Mouse (Mus musculus): ENCODE measurements around the gene Coil.
A peak's percentile ranks its signal among the peaks of the same experiment; 100 is the strongest.
"Not testable (repeated sequence)": the region's sequence is repeated elsewhere in the genome, so short reads cannot be mapped to it uniquely, and the experiment has no call there.

The Coil gene

DNA sequence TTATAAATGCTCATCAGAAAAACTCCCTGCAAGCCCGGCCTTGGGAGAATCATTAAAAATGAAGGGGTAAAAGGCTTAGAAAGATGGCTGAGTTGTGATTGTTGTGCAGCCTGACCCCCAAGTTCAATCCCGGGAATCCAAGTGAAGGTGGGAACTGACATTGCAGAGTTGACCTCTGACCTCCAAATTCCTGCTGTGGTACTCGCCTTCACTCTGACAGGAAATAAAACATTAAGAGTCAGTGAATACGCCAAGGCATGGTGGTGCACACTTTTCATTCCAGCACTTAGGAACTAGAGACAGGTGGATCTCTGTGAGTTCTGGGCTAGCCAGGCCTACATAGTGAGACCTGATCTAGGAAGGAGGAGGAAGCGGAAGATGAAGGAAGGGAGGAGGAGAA lies 35.4 kb downstream of the Coil start:
- DNase-seq (ENCODE audit: low spot score) = no peak

DNA sequence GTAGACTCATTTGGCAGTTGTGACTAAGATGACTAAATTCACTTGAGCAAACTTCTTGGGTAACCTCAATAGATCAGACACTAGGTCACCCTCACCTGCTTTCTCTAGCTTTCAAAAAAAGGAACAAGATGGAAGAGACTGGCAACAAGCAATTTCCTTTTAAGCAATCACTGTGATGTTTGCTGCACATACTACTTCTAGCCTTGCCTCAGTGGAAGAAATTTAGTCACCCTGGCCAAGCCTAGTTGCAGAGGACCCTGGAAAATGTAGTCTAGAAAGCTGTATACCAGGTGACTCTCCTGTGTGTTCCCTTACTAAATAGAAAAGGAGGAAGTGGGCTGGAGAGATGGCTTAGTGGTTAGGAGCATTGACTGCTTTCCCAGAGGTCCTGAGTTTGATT lies 36.4 kb downstream of the Coil start:
- DNase-seq (ENCODE audit: low spot score) = no peak

DNA sequence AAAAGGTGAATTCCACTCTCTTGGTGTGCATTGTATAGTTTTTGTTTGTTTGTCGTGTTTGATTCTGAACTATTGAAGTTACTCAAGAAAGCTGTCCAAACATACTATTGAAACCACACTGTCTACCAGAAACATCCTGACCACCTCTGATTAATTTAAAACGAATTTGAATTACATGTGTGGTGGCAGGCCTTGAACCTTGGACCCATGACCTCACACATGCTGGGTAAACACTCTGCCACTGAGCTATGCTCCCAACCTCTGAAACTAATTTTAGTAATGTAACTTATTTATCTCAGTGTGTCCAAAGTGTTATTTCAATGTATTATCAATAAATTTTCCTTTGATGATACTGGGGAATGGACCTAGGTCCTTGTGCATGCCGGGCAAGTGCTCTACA lies 37.5 kb downstream of the Coil start:
- DNase-seq (ENCODE audit: low spot score) = no peak

DNA sequence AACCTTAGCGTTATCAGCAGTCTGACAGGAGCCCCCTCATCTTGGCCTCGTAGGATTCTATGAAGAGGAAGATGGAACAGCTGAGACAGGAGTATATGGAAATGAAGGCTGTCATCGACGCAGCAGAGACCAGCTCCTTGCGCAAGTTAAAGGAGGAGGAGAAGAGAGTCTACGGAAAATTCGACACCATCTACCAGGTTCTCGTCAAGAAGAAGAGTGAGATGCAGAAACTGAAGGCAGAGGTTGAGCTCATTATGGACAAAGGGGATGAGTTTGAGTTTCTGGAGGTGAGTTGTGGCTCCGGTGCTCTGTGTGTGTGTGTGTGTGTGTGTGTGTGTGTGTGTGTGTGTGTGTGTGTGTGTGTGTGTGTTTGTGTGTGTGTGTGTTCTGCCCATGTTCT lies 39.0 kb downstream of the Coil start:
- DNase-seq (ENCODE audit: low spot score) = no peak

DNA sequence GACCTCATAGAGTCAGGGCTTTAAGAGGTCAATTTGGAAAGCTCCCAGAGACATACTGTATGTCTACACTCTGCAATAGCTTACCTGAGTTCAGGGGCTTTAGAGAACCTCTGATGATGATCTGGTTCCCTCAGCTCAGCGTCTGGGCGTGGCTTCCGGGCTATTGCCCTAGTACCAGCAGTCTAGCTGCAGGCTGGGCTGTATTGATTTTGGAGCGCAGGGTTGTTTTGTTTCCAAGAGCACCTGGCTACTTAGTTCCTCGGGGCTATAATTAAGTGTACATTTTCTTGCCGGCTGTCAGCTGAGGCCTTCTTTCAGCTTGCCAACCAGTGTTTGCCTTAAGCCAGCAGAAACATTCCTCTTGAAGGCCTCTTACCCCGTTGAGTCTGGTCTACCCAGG lies 39.4 kb downstream of the Coil start:
- no peak for DNase-seq (ENCODE audit: low spot score)

DNA sequence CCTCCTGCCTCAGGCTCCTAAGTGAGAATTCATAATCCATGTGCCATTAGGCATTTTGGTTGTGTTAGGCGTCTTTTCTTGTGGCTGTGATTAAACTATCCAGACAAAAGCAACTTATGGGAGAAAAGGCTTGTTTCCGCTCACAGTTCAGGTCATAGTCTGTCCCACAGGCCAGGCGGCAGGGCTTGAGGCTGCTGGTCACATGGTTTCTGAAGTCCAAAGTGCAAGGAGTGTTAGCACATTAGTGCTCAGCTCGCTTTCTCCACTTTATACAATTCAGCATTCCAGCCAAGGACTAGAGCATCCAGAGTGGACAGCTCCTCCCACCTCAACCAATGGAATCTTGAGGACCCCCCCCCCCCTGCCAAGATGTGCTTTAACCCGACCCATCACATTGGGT lies 42.2 kb downstream of the Coil start:
- no peak for DNase-seq (ENCODE audit: low spot score)

DNA sequence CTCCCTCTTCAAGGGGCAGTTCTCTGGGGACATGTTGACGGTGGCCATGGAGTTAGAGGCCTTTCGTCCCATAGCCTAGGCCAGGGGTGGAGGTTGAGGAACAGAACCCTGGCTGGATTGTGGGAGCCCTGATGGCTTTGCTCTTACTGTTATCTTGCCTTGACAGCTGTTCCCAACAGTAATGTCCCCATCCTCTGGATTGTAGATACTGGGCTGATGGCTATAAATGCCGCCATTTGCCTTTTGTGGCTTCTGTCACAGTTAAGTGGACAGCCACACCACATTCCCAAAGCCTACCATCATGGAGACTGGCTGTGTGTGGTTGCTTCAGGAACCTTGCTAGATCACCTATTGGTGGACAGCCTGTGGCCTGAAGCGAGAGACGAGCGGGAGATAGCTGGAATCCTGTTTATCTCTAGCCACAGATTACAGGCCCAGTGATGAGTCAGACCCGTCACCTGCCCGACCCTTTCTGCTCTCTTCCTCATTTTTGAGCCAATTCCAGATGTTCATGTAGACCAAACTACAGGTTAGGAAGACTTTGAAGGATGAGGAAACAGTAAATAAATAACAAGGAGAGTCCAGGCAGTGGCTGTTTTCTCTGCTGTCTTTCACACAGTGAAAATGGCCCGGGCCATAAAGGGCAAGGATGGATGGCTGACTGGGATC lies 47.6 kb downstream of the Coil start:
- no peak for DNase-seq (ENCODE audit: low spot score)

DNA sequence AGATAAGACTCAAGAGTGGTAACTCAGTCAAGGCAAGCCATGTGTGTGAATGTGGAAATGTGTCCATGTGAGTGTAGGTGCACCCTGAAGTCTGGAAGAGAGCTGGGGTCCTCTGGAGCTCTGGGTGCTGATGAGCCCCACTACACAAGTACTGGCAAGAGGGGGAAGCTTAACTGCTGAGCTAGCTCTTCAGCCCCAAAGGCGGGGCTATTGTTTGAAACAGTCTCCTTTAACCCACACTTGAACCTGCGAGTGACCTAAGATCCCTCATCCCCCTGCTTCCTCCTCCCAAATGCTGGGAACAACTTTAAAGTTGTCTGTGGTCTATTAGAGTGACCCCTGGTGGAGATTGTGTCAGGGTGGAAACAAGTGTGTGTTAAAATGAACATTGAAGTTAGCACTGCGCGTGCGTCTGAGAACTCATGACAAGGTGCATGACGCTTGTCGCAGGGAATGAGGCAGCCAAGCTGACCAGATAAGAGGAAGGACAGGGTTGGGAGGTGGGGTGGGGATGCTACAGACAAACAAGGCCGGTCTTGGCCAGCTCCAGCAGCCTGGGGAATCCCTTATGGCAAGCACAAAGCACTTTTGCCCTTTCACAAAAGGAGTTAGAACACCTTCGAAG lies 50.7 kb downstream of the Coil start:
- no peak for DNase-seq (ENCODE audit: low spot score)

DNA sequence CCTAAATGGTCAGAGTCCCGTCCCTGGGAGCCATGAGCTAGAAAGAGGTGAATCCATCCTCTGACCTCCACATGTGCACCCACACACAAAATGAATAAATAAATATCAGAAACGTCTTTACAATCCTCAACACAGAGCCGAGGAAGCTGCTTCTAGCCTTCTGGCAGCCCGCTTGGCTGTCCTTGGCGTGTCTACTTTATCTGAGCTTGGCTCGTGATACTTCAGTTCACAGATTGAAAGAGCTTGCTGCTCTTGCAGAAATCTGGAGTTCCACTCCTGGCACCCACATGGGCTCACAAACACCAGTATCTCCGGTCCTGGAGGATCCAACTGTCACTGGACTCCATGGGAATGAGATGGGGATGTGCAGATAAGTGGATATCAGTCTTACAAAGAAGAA lies 51.6 kb downstream of the Coil start:
- no peak for DNase-seq (ENCODE audit: low spot score)

DNA sequence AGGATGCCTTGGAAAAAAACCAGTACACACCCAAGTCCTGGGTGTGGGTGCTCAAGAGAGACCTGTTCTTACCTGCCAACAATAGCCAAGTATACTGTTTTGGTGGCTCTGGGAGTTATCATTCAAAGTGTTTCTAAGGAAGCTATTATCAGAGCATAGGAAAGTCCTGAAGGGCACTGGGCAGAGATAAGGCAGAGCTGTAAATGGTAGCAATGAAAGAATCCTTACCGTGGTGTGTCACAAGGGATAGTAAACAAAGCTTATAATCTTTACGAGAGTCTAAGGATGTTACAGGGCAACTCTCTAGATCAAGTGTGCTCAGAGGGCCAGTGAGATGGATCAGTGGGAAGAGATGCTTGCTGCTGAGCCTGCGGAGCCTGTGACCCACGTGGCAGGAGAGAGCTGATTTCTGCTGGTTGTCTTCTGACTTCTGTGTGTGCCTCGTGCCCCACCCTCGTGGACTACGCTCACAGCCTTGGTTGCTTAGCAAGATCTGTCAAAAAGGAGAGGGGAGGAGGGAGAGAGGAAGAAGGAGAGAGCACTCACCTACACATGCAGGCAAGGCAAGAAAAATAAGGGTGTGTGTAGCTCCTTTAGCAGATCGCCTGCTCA lies 52.2 kb downstream of the Coil start:
- DNase-seq (ENCODE audit: low spot score) = no peak

DNA sequence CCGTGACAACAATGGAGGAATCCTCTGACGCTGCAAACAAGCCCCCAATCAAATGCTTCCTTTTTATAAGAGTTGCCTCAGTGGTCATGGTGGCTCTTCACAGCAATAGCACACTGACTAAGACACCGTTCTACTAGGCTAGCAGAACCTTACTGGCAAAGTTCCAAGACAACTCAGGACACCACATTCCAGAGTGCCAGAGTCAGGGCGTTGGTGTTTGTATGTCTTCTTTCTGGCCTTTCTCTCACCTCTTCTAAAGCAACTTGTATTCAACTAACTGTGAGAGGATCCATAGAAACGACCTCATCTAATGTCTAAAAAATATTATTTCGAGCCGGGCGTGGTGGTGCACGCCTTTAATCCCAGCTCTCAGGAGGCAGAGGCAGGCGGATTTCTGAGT lies 53.4 kb downstream of the Coil start:
- no peak for DNase-seq (ENCODE audit: low spot score)

DNA sequence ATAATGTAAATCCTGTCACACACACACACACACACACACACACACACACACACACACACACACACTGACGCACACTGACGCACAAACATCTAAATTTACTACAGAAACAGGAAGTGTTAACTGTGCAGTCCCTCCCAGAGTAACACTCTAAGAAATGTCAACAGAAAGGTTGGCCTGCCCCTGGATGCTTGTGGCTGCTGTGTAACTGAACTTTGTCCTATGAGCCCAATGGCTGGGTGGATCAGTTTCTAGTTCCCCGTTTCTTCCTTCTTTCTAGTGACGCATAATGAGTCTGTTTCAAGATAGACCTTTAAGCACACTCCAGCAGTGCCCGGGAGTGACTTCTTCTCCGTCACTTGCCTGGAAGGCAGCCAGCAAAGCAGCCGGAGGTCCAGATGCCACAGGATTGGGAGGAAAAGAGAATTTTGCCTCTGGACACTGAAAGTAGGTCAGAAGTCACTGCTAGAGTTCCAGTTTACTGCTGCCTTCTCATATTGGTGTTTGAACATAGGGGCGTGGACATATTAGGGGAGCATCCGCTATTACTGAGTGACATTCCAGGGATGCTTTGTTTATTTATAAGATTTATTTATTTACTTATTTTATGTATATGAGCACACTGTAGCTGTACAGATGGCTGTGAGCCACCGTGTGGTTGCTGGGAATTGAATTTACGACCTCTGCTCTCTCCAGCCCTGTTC lies 54.3 kb downstream of the Coil start:
- peak; percentile 74 for DNase-seq (ENCODE audit: low spot score)

DNA sequence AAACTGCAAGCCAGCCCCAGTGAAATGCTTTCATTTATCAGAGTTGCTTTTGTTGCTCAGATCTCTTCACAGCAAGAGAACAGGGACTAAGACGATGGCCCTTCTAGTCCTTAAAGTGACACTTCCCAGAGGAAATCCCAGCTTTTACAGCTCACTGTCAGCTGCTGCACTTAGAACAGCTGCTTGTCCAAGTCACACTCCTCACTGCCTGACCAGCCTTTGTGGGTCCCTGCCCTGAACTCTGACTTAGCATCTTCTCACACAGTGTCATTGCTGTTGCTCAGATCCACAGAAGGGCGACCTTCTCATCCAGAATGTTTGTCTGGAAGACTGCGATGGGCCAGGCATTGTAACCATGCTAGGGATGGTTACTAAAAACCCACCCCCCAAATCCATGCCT lies 55.6 kb downstream of the Coil start:
- no peak for DNase-seq (ENCODE audit: low spot score)

DNA sequence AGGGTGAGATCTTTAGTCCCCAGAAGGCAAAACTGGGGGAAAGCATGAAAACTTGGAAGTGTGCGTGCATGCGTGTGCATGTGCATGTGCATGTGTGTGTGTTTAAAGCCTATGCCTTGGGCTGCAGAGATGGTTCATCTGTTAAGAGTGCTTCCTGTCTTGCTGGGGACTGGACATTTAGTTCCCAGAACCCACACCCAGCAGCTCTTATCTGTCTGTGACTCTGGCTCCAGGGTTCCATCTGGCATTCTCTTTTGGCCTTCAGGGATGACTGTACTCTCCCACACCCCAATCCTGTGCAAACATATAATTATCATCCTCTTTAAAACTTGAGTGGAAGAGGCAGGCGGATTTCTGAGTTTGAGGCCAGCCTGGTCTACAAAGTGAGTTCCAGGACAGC lies 56.1 kb downstream of the Coil start:
- DNase-seq (ENCODE audit: low spot score) = no peak

DNA sequence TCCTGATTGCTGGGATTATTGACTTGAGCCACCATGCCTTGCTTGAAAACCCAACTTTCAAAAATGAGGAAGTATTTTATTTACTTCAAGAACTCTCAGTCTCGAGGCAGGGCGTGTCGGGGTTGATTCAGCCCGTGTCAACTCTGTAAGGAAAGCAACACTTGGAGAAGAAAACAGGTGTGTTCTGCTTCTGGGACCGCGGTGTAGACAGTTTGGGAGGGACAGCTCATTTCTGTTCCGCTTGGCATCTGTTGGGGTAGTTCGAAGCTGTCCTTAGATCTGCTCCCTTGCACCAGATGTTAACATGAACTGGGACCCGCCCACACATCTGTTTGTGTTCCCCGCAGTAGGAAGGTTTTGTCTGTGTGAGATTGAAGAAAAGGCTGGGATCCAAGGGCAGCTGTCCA lies 57.9 kb downstream of the Coil start:
- DNase-seq (ENCODE audit: low spot score) = no peak

DNA sequence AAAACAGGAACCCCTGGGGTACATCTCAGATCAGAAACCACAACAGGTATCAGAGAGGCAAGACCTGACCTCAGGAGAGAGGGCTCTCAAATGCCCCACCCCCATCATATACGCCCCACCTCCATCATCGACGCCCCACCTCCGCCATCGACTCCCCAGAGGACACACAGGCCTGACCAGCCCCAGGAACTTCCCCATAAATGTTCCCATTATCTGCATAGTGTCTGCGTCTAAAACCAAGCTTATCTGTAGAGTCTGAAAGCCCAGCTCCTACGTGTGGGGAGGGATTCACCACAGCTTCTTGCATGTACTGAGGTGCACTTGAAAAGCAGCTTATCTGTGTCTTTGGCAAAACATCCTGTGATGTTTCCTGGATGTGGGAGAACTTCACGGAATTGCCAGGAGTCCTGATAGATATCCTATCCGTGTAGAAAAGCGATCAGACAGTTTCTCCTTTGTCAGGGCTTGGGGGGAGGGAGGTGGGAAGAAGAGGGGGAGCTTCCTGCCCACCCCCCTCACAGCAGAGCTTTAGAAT lies 58.9 kb downstream of the Coil start:
- DNase-seq (ENCODE audit: low spot score) = no peak

DNA sequence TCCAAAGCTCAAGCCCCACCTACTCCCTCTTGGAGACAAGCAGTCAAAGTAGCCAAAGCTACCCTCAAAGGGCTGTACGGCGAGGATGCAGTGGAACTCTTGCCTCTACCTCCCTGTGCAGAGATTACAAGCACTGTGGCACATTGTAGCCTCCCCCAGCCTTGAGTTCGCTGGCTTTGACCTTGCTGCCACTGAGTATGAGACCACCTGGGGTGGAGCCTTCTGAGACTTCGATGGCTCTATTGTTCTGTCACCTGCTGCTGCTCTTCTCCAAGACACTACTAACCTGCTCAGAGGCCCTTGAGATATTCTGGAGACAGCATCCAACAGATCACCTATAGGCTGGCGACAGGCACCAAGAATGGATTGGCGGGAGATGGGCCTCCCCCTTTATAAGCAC lies 60.5 kb downstream of the Coil start:
- no peak for DNase-seq (ENCODE audit: low spot score)

DNA sequence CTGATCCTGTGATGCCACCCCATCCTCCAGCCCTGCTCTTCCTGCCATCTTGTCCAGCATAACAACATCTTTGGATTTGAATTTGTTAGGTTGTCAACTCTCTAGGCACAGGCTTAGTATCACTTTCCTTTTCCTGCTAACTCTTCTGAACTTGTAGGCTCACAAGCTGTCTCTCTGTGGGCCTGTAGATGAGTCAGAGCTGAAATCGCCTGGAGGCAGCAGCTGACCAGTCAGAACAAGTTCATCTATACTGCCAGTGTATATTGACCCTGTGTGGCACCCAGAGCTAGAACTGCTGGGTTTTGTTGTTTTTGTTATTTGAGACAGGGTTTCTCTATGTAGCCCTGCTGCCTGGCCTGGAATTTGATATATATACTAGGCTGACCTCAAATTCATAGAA lies 61.1 kb downstream of the Coil start:
- no peak for DNase-seq (ENCODE audit: low spot score)

DNA sequence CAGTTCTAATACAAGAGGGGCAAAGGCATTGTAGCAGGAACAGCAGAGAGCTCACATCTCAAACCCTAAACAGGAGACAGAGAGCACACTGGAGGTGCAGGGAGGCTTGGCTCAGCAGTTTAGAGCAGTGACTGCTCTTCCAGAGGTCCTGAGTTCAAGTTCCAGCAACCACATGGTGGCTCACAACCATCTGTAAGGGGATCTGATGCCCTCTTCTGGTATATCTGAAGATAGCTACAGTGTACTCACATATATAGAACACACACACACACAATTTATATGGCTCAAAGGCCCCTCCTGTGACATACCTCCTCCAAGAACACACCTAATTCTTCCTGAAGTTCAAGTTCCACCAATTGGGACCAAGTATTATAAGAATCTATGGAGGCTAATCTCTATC lies 64.5 kb downstream of the Coil start:
- no peak for DNase-seq (ENCODE audit: low spot score)

DNA sequence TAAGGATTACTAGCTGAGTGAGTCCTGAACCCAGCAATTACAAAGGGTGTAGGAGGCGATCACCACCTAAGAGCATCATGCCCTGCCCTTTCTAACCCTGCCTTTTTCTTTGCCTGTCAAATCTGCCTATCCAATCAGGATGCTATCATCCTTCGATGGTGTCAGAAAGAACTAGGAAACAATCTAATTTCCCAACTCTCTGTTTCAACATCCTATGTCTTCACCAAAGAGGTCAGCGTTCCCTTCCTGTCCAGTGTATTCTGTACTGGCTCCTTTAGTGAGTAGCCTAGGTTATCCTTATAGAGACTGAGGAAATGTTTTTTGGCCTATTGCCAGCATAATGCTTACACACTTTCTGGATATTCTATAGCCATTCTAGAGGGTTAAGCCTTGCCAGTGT lies 65.5 kb downstream of the Coil start:
- DNase-seq (ENCODE audit: low spot score) = no peak

DNA sequence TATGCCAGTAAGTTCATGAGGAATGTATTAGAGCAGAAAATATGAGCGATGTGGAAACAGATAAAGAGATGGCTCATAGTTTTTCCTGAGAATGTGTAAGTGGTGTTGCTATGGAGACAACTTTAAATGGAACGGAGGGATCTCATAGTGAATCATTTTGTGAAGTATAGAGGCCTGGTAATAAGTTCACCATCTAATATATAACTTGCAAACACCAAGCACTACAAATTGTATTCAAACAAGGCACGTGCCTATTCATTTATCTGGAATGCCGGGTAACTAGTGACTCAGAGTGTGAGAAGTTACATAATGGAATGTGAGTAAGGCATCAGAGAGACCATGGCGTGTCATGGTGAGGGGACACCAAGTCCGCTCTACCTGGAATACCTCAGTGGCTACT lies 68.4 kb downstream of the Coil start:
- DNase-seq (ENCODE audit: low spot score) = no peak

DNA sequence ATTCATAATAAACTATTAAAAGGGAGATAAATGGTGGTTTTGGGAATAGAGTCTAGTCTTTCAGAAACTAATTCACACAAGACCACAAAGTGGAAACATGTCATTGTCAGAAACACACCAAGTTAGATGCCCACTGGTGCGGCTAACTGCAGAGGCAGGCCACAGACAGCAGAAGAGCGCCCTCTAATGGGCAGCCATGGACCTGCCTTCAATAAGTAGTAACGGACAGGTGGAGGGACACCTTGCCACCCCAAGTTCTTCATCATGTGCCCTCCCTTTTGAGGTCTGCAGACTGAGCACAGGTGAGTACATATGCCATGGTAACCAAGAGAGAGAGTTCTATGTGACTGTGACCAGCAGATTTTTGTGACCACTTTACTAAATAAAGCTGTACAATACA lies 69.3 kb downstream of the Coil start:
- DNase-seq (ENCODE audit: low spot score) = peak; percentile 53

DNA sequence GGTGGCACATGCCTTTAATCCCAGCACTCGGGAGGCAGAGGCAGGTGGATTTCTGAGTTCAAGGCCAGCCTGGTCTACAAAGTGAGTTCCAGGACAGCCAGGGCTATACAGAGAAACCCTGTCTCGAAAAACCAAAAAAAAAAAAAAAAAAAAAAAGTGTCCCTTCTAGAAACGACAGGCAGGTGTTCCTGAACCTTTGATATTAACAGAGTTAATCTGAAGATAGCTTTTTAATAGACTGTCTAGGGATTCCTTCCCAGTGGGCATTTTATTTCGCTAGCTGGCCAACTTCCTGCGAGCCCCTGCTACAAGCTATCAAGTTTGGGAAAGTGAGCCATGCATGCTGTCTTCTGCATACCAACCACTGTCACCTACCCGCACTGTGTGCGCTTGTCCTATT lies 71.0 kb downstream of the Coil start:
- not testable (repeated sequence) for DNase-seq (ENCODE audit: low spot score)
